Mouse (Mus musculus) brain, embryonic 14.5 days (tissue): ENCODE measurements around the gene Olfr479.

Experiments used
- CTCF ChIP-seq: fragments of 200-500 bp; IDR thresholded peaks from 2 replicates; pipeline ENCODE4 v1.5.1; 2012; ENCODE audit warnings: inconsistent platforms, mild to moderate bottlenecking, moderate library complexity, borderline replicate concordance; ENCODE audit not compliant: insufficient read depth, insufficient read length; ENCODE audit errors: extremely low read depth
- POLR2A ChIP-seq: fragments of 200-500 bp; IDR thresholded peaks from 2 replicates; pipeline ENCODE4 v1.6.1; 2012; ENCODE audit warnings: mild to moderate bottlenecking, inconsistent platforms, borderline replicate concordance; ENCODE audit not compliant: poor library complexity, insufficient read depth, insufficient read length, severe bottlenecking; ENCODE audit errors: extremely low read depth

DNA sequence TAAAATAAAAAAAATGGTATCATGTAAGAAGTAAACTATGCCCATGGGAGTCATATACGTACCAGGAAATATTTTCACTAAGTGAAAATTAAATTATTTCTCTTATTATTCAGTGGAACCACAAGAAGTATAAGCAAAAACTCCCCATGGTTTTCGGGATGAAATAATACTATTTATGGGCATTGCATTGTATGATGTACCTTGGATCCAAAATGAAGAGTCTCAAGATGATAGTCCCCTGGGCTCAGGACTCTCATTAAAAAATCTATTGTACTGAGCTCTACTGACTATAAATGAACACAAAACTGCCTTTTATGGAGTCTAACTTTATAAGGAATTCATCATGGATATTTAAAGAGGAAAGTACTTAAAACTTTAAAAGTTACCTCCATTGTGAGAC, at the start of gene Olfr479:
- TF ChIP-seq CTCF = no peak
- no peak for TF ChIP-seq POLR2A
